Mouse (Mus musculus): ENCODE measurements at regions not wholly inside any gene's neighbourhood (a gene's known extent, or its start where the extent isn't known, plus 50 kb on each side); places are given as distances from the start of the nearest gene placed in this dataset.
A peak's percentile ranks its signal among the peaks of the same experiment; 100 is the strongest.

- Histone ChIP-seq H3K36me3 (ENCODE audit: control insufficient read depth, insufficient read depth, low read length) (no peaks in the 10 kb centered on the region), H3K27ac (ENCODE audit: low read depth, low read length) (no peak overlapping the region), H3K4me3 (ENCODE audit: low read depth, low read length) (no peak overlapping the region), H3K9ac (ENCODE audit: low read length) (no peak overlapping the region), H3K4me2 (ENCODE audit: low read depth) (no peak overlapping the region), H3K27me3 (ENCODE audit: control insufficient read depth, insufficient read depth, low read length) (no peaks in the 10 kb centered on the region), H3K4me1 (ENCODE audit: control insufficient read depth, insufficient read depth, low read length) (no peaks in the 10 kb centered on the region), H3K9me3 (ENCODE audit: control insufficient read depth, low read length) (no peaks in the 10 kb centered on the region)
- ATAC-seq (ENCODE audit: insufficient read depth, low FRiP score, low TSS enrichment) (peak; percentile 63; the same call in 1 of the 2 replicates), DNase-seq (ENCODE audit: low spot score) (no peak)
- WGBS: 54% methylated on average over 4 of the region's 4 CpGs
Observed at GRCm38 (mm10) chr9:12945037-12945436, 300.6 kb downstream of the Jrkl start.

- no peak overlapping the region for H3K9ac ChIP-seq (ENCODE audit: low read length)
- H3K9me3 ChIP-seq (ENCODE audit: control insufficient read depth, low read length): no peaks in the 10 kb centered on the region
- H3K4me2 ChIP-seq (ENCODE audit: low read depth): no peak overlapping the region
- no peak for ATAC-seq (ENCODE audit: insufficient read depth, low FRiP score, low TSS enrichment)
- no peaks in the 10 kb centered on the region for H3K27me3 ChIP-seq (ENCODE audit: control insufficient read depth, insufficient read depth, low read length)
- no peaks in the 10 kb centered on the region for H3K4me1 ChIP-seq (ENCODE audit: control insufficient read depth, insufficient read depth, low read length)
- no peaks in the 10 kb centered on the region for H3K36me3 ChIP-seq (ENCODE audit: control insufficient read depth, insufficient read depth, low read length)
- no peak overlapping the region for H3K27ac ChIP-seq (ENCODE audit: low read depth, low read length)
- DNase-seq (ENCODE audit: low spot score): no peak
- WGBS: 84% methylated on average over 4 of the region's 4 CpGs
- H3K4me3 ChIP-seq (ENCODE audit: low read depth, low read length): no peak overlapping the region
Observed at GRCm38 (mm10) chr9:12935016-12935415, 310.6 kb downstream of the Jrkl start.

GRCm38 (mm10) chr9:12925549-12926186 lies 320.0 kb downstream of the Jrkl start:
- 70% methylated on average over 6 of the region's 6 CpGs for WGBS
- H3K4me1 ChIP-seq (ENCODE audit: control insufficient read depth, insufficient read depth, low read length): no peaks in the 10 kb centered on the region
- no peak overlapping the region for H3K27ac ChIP-seq (ENCODE audit: low read depth, low read length)
- no peaks in the 10 kb centered on the region for H3K27me3 ChIP-seq (ENCODE audit: control insufficient read depth, insufficient read depth, low read length)
- H3K4me3 ChIP-seq (ENCODE audit: low read depth, low read length): no peak overlapping the region
- no peaks in the 10 kb centered on the region for H3K36me3 ChIP-seq (ENCODE audit: control insufficient read depth, insufficient read depth, low read length)
- no peak overlapping the region for H3K4me2 ChIP-seq (ENCODE audit: low read depth)
- H3K9me3 ChIP-seq (ENCODE audit: control insufficient read depth, low read length): no peaks in the 10 kb centered on the region
- no peak for ATAC-seq (ENCODE audit: insufficient read depth, low FRiP score, low TSS enrichment)
- no peak overlapping the region for H3K9ac ChIP-seq (ENCODE audit: low read length)
- DNase-seq (ENCODE audit: low spot score): no peak

- H3K4me2 ChIP-seq (ENCODE audit: low read depth): no peak overlapping the region
- no peak overlapping the region for H3K4me3 ChIP-seq (ENCODE audit: low read depth, low read length)
- DNase-seq (ENCODE audit: low spot score) (no peak), ATAC-seq (ENCODE audit: insufficient read depth, low FRiP score, low TSS enrichment) (no peak)
- H3K36me3 ChIP-seq (ENCODE audit: control insufficient read depth, insufficient read depth, low read length): no peaks in the 10 kb centered on the region
- H3K27me3 ChIP-seq (ENCODE audit: control insufficient read depth, insufficient read depth, low read length): no peaks in the 10 kb centered on the region
- H3K4me1 ChIP-seq (ENCODE audit: control insufficient read depth, insufficient read depth, low read length): no peaks in the 10 kb centered on the region
- no peak overlapping the region for H3K27ac ChIP-seq (ENCODE audit: low read depth, low read length)
- WGBS: 69% methylated on average over 3 of the region's 3 CpGs
- H3K9me3 ChIP-seq (ENCODE audit: control insufficient read depth, low read length): no peaks in the 10 kb centered on the region
- H3K9ac ChIP-seq (ENCODE audit: low read length): no peak overlapping the region
Observed at GRCm38 (mm10) chr9:12900726-12901125, 344.9 kb downstream of the Jrkl start.

- DNase-seq (ENCODE audit: low spot score) (no peak), ATAC-seq (ENCODE audit: insufficient read depth, low FRiP score, low TSS enrichment) (no peak)
- no peak overlapping the region for H3K4me3 ChIP-seq (ENCODE audit: low read depth, low read length)
- no peaks in the 10 kb centered on the region for H3K27me3 ChIP-seq (ENCODE audit: control insufficient read depth, insufficient read depth, low read length)
- no peaks in the 10 kb centered on the region for H3K36me3 ChIP-seq (ENCODE audit: control insufficient read depth, insufficient read depth, low read length)
- H3K4me1 ChIP-seq (ENCODE audit: control insufficient read depth, insufficient read depth, low read length): no peaks in the 10 kb centered on the region
- H3K4me2 ChIP-seq (ENCODE audit: low read depth): no peak overlapping the region
- H3K9me3 ChIP-seq (ENCODE audit: control insufficient read depth, low read length): no peaks in the 10 kb centered on the region
- no peak overlapping the region for H3K9ac ChIP-seq (ENCODE audit: low read length)
- H3K27ac ChIP-seq (ENCODE audit: low read depth, low read length): no peak overlapping the region
- 62% methylated on average over 3 of the region's 3 CpGs for WGBS
Observed at GRCm38 (mm10) chr9:12879753-12880490, 365.7 kb downstream of the Jrkl start.

- DNase-seq (ENCODE audit: low spot score) (no peak), ATAC-seq (ENCODE audit: insufficient read depth, low FRiP score, low TSS enrichment) (no peak)
- 56% methylated on average over 1 of the region's 1 CpGs for WGBS
- Histone ChIP-seq H3K4me1 (ENCODE audit: control insufficient read depth, insufficient read depth, low read length) (no peaks in the 10 kb centered on the region), H3K27me3 (ENCODE audit: control insufficient read depth, insufficient read depth, low read length) (no peaks in the 10 kb centered on the region), H3K36me3 (ENCODE audit: control insufficient read depth, insufficient read depth, low read length) (no peaks in the 10 kb centered on the region), H3K4me2 (ENCODE audit: low read depth) (no peak overlapping the region), H3K4me3 (ENCODE audit: low read depth, low read length) (no peak overlapping the region), H3K27ac (ENCODE audit: low read depth, low read length) (no peak overlapping the region), H3K9ac (ENCODE audit: low read length) (no peak overlapping the region), H3K9me3 (ENCODE audit: control insufficient read depth, low read length) (no peaks in the 10 kb centered on the region)
Observed at GRCm38 (mm10) chr9:12876496-12876895, 369.1 kb downstream of the Jrkl start.

- no peak overlapping the region for H3K4me2 ChIP-seq (ENCODE audit: low read depth)
- no peaks in the 10 kb centered on the region for H3K9me3 ChIP-seq (ENCODE audit: control insufficient read depth, low read length)
- H3K4me1 ChIP-seq (ENCODE audit: control insufficient read depth, insufficient read depth, low read length): no peaks in the 10 kb centered on the region
- H3K4me3 ChIP-seq (ENCODE audit: low read depth, low read length): no peak overlapping the region
- H3K9ac ChIP-seq (ENCODE audit: low read length): no peak overlapping the region
- H3K36me3 ChIP-seq (ENCODE audit: control insufficient read depth, insufficient read depth, low read length): no peaks in the 10 kb centered on the region
- no peak for ATAC-seq (ENCODE audit: insufficient read depth, low FRiP score, low TSS enrichment)
- H3K27ac ChIP-seq (ENCODE audit: low read depth, low read length): no peak overlapping the region
- H3K27me3 ChIP-seq (ENCODE audit: control insufficient read depth, insufficient read depth, low read length): no peaks in the 10 kb centered on the region
- WGBS: 92% methylated on average over 3 of the region's 3 CpGs
- no peak for DNase-seq (ENCODE audit: low spot score)
Observed at GRCm38 (mm10) chr9:12870941-12871340, 374.7 kb downstream of the Jrkl start.
